Mouse (Mus musculus): ENCODE measurements around the gene Il16.
A peak's percentile ranks its signal among the peaks of the same experiment; 100 is the strongest.

Il16 gene

DNA sequence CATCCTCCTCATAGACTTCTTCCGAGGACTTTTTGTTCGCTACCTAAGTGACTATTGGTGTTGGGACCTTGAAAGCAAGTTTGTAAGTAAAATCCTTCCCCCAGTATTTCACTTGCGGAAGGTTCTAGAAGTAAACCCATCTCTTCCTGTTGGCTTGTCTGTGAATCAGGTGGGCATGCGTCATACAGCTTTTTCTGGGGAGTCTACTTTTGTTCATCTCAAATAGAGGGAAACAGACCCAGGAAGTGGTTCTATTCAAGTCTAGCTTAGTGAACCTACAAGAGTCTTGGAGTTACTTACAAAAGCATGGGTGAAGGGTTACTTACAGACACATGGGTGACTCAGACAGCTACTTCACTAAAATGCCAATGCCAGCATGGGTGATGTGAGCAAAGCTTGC is 135.6 kb downstream of the Il16 start:
- ATAC-seq (ENCODE audit: low TSS enrichment) = no peak

DNA sequence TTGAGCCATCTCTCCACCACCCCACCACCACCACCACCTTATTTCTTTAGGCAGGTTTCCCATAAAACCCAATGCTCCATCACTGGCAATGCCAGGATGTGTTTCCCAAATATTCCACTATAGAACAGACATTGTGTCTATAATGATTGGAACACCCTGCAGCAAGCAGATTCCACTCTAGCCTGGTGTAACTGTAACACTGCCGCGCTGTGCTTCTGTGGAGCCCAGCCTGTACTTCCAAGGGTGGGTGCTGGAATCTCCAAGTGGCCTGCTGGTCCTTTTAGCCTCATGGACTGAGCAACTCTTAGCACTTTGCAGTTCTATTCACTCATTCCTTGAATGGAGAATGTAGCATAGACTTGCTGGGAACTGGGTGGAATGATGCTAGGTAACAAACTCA is 138.7 kb downstream of the Il16 start:
- no peak for ATAC-seq (ENCODE audit: low TSS enrichment)

DNA sequence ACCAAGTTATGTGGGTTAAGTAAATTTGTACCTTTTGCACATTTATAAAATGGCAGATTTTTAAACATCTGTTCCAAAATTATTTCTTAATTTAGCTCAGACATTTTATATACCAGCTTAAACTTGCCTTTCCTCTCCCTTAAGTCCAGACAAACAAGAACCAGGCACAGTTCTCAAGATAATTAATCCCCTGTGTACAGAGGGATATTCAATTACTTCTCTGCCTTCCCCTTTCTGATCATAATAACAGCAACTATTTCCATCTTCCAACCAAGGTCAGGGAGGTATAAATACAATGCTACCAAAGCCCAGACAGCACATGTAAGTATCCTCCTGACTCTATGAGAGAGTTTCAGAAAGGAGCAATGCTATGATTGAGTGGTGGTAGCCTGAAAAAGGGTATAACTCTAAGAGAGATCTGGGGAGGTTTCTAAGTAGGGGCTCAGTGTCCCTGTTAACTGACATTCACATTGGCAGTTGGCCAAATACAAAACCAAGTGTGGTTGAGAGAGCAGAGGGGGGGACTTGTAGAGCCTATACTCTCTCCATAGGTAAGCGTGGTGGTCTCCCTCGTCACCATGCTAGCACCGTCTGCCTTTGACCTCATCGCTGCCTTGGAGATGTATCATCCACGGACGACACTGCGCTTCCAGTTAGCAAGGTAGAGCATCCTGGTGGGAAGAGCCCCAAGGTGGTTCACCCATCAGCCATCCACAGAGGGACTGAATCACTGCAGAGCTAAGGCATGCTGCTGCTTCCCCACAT is 141.2 kb downstream of the Il16 start:
- no peak for ATAC-seq (ENCODE audit: low TSS enrichment)

DNA sequence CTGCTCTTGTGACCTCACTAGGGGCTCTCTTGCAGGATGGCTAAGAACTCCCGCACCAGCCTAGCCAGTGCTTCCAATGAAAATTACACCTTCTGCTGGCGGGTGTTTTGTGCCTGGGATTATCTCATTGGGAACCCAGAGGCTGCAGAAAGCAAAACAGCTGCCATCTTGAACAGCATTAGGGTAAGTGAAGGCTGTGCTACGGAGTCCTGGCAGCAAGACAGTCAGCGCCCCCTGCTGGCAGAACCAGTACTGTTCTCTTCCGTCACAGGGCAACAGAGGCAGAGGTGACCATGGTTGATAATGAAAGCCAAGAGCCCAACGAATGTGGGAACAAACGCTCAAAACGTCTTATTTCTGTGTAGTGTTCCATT is 145.6 kb downstream of the Il16 start:
- peak; percentile 52; the same call in 1 of the 2 replicates for ATAC-seq (ENCODE audit: low TSS enrichment)

DNA sequence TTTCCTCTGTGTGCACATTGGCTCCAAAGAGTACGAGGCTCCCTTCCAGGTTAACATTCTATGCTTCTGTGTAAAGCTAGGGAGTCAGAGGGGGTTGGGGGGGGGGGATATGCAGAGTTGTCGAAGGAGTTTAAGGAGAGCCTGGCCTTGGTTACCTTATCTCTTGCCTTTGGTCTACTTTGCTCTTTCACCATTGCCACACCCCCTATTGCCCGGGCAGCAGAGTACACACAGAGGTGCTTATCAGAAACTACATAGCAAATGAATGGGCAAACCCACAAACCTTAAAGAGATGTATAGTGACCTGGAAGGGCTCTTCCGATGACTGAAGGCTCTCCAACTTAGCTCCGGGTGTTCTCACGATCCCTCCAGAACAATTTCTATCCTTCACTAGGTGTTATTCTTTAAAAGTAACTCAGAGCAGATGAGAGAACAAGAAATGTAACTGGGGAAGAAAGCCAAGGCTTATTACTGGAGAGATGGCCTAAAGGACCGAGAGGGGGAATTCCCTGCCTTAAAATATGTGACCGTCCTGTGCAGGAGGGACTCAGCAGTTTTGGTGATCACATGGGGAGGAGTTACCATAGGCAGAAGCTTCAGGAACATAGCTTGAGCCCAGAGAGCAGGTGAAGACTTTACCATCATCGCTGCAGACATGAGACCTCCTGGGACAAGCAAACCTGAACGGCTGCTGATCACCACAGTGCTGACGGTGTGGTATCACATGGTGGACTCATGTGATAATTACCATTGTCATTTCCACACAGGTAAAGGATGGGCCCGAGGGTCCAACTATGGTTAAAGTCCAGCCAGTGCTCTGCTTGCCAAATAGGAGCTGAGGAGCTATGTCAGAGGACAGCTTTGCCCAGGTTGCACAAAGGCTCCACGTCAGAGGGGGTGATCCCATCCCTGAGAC is 146.3 kb downstream of the Il16 start:
- no peak for ATAC-seq (ENCODE audit: low TSS enrichment)

DNA sequence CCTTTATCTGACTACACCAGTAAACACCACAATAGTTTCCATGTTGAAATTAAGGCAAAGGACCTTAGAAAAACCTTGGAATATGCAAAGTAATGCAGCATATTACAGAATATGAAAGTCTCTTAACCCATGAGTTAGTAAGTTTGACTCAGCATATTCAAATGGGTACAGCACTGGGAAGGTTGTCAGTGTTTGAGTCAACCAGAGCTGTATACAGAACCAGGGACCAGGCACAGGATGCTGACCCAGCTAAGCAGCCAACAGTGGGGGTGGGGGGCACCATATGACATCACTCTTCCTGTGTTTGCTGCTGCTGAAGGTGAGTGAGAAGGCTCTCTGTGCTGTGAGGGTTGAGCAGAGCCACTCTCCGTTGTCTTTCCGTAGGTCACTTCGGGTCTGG is 148.5 kb downstream of the Il16 start:
- ATAC-seq (ENCODE audit: low TSS enrichment) = no peak

DNA sequence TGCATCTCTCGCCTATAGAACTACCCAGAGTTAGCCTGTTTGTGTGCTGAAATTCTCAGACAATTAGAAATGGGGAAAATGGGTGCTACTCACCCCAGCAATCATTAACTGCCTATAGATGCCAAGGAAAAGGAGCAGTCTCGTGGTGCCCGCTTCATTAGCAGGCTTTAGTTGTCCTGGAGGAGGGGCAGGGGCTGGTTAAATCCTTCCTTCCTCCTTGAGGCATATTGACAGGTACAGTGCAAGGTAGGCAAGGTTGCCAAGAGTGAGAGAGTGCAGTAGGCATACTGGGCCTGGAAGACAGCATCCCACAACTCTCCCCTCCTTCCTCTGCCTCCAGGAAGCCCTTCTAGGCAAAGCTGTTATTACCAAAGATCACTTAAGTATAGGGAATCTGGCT is 151.5 kb downstream of the Il16 start:
- no peak for ATAC-seq (ENCODE audit: low TSS enrichment)

Data from frontal cortex, adult (tissue).